Mouse (Mus musculus) lung, postnatal 4 days (tissue): ENCODE results near the gene Chrm5.
"Not testable (repeated sequence)": the region's sequence is repeated elsewhere in the genome, so short reads cannot be mapped to it uniquely, and the experiment has no call there.

Source experiments
- DNase-seq, 2 experiments: peaks; one replicate each; pipeline ENCODE4 v3.0.0; 2021

Chrm5 gene

DNA sequence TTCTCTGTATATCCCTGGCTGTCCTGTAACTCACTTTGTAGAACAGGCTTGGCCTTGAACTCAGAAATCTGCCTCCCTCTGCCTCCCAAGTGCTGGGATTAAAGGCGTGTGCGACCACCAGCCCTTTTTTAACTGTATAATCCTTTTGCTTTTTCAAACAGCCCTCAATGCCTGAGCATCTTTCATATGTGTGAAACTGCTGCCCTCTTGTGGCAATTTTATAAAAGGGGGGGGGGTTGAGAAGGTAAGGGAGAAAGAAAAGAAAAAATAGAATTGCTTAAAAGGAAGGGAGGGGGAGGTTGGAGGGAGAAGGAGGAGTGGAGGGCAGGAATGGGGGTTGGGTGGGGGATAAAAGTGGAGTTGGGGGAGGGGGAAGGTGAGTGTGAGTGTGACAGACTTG lies 995 bp upstream of the Chrm5 start:
- DNase-seq = peak in 1 of 2 experiments; percentile 38

DNA sequence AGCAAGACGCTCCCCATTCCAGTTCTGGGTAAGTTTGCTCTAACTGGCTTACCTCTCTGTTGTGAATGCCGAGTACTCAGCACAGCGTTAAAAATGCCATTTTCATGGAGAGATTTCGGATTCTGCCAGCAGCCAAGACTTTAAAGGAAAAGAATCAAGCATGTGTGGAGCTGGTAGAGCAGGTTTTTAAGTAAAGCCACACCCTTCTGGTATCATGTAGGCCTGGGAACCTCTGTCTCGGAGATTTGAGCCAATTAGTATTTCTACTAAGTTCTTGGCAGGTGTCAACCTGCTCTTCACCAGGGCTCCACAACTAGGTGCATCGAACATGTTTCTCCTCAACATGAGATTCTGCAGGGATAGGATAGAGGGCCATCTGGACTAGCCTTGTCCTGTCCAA lies 4.0 kb downstream of the Chrm5 start:
- no peak for DNase-seq

- DNase-seq = no peak
These were observed 5.4 kb downstream of the Chrm5 start for GRCm38 (mm10) chr2:112474997-112475724.

DNA sequence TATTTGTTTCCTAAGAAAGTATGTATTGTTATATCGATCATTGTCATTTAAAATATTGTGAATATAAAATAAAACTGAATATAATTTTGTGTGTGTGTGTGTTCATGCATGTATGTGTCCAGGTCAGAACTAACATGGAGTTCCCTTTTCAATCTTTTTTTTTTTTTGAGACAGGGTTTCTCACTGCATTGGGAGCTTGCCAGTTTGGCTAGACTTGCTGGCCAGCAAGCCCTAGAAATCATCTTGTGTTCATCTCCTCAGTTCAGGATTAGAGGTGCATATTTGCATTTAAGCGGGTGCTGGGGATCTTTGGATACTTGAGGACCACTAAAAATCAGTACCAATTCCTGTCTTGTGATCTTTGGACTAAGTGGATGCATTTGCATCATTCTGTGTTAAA lies 8.5 kb downstream of the Chrm5 start:
- DNase-seq = no peak

- no peak for DNase-seq
These were observed 9.6 kb downstream of the Chrm5 start for GRCm38 (mm10) chr2:112470961-112471381.

- no peak for DNase-seq
These were observed 11.0 kb downstream of the Chrm5 start for GRCm38 (mm10) chr2:112469542-112469941.

DNA sequence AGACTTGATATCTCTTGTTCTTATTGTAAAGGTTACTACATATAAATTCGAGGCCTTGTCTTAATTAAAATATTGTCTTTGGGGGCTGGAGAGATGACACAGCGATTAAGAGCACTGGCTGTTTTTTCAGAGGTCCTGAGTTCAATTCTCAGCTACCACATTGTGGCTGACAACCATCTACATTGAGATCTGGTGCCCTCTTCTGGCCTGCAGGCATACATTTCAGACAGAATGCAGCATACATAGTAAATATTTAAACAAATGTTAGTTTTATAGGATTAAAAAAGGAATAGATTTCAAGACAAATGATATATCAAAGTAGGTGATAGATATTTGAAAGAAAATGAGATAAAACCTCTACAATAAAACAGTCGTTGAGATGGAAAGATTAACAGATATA lies 20.0 kb downstream of the Chrm5 start:
- no peak for DNase-seq

GRCm38 (mm10) chr2:112454862-112455564 lies 25.6 kb downstream of the Chrm5 start, which contains the start of gene Emc7:
Gene Emc7, plus strand, starts transcription at chr2:112454997.
- DNase-seq = peak; percentile 97 to 99

- no peak for DNase-seq
These were observed 26.3 kb downstream of the Chrm5 start for GRCm38 (mm10) chr2:112454125-112454861.

DNA sequence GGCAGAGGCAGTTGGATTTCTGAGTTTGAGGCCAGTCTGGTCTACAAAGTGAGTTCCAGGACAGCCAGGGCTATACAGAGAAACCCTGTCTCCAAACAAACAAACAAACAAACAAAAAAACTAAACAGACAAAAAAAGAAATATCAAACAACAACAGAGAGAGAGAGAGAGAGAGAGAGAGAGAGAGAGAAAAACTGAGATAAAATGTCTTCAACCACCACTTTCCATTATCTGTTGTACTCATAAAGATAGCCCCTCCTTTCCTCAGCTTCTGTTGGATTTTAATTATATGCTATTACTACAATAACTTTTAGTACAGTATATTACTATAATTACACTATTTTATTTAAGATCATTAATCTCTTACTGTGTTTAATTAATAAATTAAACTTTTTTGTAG lies 28.1 kb downstream of the Chrm5 start:
- DNase-seq = not testable (repeated sequence)

DNA sequence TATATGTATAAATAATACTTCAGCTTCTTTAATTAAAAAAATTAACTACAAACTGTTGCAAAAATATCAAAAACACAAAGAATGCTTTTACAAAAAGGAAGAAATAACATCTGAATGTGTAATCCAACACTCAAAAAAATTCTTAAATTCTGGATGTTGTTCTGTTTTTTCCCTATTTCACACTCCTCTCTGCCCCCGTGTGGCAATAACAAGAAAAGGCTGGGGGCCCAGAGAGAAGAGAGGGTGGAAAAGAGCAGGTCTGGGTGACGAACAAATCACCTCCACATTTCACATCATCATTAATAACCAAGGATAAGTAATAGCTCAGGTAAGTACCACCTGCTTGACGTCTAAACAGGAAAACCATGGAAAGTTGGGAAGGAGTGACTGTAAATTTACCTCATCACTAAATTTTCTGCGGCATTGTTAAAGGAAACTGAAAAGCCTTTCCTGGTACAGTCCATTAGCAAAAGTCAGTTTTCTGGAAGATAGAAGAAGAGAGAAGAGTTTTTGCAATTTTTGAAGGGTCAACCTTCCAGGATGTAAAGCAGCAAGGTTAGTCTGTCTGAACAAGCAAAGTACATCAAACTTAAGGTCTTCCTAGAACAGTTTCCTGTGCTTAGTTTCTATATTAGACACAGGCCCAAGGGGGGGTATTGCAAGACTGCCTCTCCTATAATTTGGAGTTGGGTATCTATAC lies 30.8 kb downstream of the Chrm5 start:
- DNase-seq = peak in 1 of 2 experiments; percentile 31

- no peak for DNase-seq
These were observed 32.0 kb downstream of the Chrm5 start for GRCm38 (mm10) chr2:112448510-112449059.

DNA sequence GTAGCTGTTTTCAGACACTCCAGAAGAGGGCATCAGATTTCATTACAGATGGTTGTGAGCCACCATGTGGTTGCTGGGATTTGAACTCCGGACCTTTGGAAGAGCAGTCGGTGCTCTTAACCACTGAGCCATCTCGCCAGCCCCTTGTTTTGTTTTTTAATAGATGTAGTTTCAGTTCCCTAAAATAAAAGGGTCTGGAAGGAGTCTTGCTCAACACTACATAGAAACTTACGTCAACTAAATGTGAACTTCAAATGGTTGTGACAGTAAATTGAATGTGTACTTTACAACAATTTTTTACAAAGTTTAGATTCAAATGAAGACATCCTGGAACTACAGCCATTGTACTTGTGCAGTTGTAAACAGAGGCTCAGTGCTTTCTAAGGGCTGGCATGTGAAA lies 32.5 kb downstream of the Chrm5 start:
- not testable (repeated sequence) for DNase-seq

GRCm38 (mm10) chr2:112445511-112445910 lies 35.1 kb downstream of the Chrm5 start:
- DNase-seq = no peak

GRCm38 (mm10) chr2:112443491-112443890 lies 37.1 kb downstream of the Chrm5 start:
- DNase-seq = no peak

DNA sequence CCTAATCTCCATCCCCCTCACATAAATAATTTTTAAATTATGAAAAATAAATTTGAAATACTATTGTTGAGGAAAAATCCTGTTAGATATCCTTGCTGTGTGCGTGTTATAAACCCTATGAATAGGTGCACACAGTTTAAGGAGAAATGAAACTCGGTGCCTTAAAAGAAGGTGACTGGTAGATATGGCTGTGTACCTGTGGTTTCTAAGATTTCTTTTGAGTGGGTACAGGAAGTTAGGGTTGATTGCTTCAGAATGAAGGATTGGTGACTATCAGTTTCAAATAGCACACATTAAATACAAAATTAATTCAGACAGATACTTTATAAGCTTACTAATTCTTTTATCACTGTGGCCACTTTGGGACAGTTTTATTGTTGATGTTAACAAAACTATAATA lies 43.0 kb downstream of the Chrm5 start:
- DNase-seq = no peak

- DNase-seq = no peak
These were observed 44.3 kb downstream of the Chrm5 start for GRCm38 (mm10) chr2:112436292-112436691.

DNA sequence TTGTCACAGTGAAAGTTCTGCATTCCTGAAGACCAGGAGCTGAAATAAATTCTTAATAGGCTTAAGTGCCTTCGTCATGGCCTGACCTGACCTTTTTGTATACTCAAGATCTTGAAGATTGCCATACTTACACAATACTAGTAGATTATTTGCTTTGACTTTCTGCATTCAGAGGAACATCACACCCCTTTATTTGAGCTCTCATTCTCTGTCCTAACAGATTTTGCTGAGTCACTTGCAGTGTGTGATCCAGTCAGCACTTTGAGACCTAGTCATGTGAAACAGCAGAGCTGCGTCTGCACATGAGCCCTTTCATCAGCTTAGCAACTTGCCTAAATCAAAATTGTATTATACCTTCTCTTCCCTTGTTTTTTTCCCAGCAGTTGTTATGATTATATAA lies 47.2 kb downstream of the Chrm5 start:
- DNase-seq = peak in 1 of 2 experiments; percentile 9

GRCm38 (mm10) chr2:112432523-112432922 lies 48.0 kb downstream of the Chrm5 start:
- no peak for DNase-seq

DNA sequence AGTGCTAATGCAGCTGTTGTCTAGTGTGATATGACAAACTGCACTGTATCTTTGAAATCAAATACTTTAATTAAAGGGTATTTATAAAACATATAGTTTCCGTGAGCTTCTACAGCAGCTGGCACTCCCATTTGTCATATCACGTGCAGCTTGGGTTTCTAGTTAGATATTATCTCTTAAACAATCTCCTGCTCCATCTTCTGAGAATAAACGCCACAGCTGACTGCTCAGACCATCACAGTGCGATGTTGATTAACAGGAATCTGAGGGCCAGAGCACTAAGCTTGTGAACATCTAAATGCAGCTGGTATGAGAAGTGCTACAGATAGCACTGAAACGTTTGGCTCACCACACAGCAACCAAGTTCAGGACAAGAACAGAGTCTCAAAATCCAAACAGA lies 50.2 kb downstream of the Chrm5 start:
- DNase-seq = no peak

DNA sequence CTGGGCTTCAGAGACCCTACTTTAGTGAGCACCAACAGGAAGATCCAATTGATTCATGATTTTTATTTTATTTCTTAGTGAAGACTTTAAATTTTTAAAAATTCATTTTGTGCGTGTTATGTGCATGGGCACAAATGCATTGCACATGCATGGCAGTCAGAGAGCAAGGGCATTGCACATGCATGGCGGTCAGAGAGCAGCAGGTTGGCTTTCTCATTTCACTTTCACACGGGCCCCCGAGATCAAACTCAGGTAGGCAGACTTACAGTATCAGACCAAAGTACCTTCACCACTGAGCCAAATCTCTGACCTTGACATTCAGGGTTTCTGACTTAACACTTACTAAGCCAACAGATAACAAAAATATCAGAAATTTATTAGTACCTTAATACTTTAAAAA lies 50.9 kb downstream of the Chrm5 start:
- DNase-seq = no peak
